Mouse (Mus musculus) adrenal gland, postnatal 36 days (tissue): ENCODE measurements at regions not wholly inside any gene's neighbourhood (a gene's known extent, or its start where the extent isn't known, plus 50 kb on each side); places are given as distances from the start of the nearest gene placed in this dataset.
A peak's percentile ranks its signal among the peaks of the same experiment; 100 is the strongest.

Experiments
- DNase-seq, 2 experiments: peaks; one replicate each; pipeline ENCODE4 v3.0.0; 2021; ENCODE audit warnings: mixed read lengths in 1 of 2

DNA sequence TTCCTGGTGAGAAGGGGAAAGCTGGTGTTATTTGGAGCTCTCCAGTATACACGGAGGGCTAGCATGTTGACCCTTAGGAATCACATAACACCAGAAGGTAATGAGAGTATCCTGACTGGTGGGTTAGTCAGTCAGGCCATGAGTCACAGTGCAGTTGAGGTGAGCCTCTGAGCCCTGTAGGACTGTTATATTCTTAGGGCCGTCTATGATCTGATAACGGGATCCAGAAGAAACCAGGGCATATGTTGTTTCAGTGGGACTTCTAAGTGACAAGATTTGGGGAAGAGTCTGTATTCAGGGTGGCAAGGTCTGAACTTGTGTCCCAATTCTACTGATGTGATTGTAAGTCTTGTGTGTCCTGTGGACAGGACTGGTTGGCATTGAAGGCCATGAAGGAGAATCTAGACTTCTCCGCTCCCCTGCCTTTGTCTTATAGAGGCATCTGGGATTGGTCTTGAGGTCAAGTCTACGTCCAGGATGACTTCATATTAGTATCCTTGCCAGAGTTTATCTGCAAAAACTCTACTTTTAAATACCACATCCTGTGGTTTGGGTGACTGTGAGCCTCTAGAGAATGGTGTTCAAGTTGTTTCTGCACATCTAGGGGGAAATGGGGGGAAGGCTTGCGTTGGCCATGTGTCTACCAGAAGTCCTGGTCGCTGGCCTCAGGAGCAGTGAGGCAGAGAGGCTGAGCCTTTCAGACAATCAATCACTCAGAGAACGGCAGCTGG, 71.2 kb downstream of the Itgb2l start:
- no peak for DNase-seq

- DNase-seq: no peak
These were observed 72.3 kb downstream of the Itgb2l start for GRCm38 (mm10) chr16:96371117-96371516.

DNA sequence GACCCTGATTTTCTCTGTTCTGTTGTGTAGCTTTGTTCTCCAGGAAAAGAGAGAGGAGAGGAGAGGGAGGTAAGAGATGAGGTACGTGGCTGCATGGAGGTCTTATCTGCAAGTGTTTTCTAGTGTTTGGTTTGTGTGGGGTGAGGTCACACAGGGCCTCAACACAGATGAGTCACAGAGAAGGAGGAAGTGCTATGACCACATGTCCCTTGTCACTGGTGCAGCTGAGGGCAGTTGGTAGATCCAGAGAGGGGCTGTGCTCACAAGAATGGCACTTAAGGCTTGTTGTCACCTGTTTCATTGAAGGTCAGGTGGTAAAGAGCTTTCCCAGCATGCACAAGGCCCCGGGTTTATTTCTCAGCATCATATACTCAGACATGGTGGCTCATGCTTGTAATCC, 73.2 kb downstream of the Itgb2l start:
- peak in 1 of 2 experiments; percentile 25 for DNase-seq
